Mouse (Mus musculus) inflammation-experienced regulatory T-cells, adult 6 months (primary cell): ENCODE data around the gene Ssbp2. TPM values are rescaled to one million over a fixed set of nuclear protein-coding genes. Genes with fewer than 3 reads are reported as not detected.

Experiments
- ATAC-seq: one replicate; pipeline ENCODE4 v1.8.0; 2017
- polyA plus RNA-seq, 3 experiments: library from polyadenylated mRNA; unstranded; fragments of 100-300 nt; shearing (Covaris generic); gene quantifications; one replicate each; pipeline ENCODE4 v1.2.1; 2017

The Ssbp2 gene
- polyA plus RNA-seq, 3 experiments from 2014 or later: 27.3 to 231 (median 181) TPM

DNA sequence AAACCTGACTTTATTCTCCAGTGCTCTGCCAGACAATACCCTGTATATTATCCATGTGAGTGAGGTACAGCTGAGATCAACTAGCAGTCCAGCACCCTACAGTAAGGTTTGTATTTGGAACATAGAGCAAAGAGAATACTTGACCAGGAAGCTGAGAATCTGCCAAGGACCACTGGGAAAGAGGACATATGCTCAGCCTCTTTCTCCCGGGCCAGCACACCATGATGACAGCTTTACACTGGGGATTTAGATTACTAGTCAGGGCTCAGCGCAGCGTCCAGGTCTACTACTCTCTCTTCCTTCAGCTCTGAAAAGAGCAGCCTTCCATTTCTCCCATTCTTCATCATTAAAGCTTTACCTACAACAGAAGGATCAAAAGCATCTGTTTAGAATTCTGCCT lies 76.6 kb downstream of the Ssbp2 start:
- ATAC-seq: no peak

DNA sequence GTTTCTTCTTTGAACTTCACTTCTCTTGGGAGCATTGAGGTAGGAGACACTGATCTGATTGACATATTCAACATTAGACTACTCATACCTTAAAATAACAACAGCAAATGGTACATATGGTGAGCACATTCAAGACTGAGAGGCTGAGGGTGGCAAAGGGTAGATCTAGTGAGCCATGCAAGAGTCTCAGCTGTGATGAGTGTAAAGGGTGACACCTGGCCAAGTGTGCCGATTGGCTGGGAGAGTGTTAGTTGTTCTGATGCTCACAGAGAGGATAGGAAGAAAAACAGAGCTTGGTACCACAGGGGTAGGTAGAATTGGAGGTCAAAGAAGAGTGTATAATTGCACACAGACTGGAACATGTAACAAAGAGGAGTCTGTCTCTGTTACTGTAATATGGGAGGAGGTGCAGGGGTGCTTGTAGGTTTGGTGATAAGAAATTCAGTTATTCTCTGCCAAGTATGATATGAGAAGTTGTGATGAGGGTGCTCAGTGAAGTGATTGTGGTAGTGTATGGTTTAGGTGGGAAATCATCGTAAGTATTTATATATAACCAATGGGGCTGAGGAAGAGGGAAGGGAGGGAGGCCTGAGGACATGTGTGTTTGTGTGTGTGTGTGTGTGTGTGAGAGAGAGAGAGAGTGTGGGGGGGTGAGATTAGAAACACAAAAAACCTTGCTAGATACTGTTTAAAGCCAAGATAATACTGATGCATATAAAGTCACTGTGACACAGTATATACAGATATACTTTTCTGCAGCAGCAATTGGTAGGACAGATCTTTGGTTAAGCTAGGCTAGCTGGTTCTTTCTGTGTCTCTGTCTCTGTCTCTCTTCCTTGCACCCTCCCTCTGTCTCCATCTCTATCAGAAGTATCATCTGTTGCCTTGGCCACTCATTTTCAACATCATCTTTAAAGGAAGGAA lies 80.3 kb downstream of the Ssbp2 start:
- ATAC-seq: no peak

DNA sequence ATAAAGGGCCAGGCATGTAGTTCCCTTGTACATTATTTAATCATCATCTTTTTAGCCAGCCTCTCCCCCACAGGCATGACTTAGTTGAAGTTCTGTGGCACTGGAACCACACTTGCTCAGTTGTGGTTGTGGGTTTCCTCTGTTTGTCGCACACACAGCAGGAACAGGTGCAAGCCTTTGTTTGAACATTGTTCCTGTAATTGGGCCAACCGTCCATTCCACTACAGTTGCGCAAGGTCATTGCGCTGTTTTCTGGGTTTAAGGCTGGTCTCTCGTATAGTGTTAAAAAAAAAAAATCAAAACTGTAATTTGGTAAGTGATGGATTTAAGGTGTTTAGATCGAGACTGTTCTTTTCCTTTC lies 81.0 kb downstream of the Ssbp2 start:
- ATAC-seq: peak; percentile 93

DNA sequence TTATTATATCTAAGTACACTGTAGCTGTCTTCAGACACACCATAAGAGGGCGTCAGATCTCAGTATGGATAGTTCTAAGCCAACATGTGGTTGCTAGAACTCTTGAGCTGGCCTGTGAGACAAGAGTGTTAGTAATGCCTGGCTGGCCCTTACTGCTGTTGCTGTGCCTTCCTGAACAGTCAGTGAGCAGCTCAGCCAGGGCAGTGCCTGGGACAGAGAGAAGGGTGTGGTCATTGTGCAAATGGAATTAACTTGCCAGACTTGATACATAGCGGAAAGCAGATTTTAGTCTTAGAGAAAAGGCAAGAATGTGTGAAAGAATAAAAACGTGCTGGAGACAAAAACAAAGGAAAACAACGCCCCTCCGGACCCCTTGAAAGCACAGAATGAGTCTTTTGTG lies 83.5 kb downstream of the Ssbp2 start:
- no peak for ATAC-seq

DNA sequence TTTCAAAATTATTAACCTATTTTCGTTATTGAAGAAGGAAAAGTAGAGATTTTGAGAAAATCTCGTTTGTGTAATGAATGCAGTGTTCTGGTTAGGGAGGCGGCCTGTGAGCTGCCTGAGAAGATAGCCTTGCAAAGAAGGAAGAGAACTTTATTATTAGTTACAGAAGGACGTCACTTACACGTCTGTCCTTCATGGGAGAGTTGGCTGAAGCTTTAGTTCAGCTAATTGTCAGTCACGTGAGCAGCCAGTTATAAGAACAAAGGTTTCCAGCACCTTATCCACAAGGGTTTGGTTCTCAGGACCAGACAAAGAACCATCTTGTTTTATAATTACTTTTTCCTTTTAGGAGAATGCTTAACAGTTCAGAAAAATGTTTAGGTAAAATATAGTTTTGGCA lies 104.0 kb downstream of the Ssbp2 start:
- no peak for ATAC-seq

DNA sequence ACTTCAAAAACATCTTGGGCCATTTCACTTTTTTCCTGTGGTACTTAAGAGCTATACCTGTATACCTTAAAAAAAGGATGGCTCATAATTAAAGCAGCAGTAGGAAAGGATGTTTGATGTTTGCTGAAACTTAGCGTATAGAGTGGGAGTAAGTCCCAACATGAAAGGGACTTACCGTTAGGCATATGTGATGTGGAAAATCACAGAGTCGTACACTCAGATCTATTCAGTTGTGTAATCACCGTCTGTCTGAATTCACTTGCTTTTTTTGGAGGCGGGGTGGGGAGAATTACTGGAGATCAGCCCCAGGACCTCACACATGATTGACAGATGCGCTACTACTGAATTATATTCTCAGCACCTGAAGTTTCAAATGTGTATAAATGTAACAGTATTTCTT lies 104.7 kb downstream of the Ssbp2 start:
- ATAC-seq: peak; percentile 63

DNA sequence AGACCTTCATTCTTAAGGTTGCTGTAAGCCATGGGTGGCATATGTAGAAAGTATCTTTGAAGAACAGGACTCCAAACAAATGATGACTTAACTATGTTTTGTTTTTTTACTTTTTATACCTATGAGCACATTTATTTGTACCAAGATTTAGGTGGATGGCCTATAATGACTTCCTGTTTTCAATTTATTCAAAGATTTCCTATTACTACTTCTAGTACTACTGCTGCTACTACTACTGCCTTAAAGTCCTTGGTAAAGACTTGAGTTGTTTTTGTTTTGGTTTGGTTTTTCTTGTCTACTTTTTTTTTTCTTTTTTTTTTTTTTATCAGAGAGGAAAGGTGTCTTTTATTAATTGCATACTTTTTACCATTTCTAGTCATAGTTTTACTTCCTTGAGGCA lies 121.4 kb downstream of the Ssbp2 start:
- ATAC-seq: peak; percentile 54

DNA sequence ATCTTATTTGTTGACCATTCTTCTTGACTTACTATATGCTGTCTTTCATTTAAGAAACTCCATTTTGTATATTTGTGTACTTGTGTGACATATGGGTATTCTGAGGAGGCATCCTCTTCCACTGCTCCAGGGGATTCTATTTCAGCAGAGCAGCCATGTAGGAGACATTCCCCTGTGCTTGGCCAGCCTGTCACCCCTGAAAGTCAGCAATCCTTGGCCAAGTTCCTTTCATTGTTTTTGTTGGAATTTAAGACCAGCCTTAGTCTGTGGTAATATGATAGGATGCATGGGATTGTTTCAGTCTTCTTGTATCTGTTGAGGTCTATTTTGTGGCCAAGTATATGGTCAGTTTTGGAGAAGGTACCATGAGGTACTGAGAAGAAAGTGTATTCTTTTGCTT lies 122.1 kb downstream of the Ssbp2 start:
- ATAC-seq: no peak

DNA sequence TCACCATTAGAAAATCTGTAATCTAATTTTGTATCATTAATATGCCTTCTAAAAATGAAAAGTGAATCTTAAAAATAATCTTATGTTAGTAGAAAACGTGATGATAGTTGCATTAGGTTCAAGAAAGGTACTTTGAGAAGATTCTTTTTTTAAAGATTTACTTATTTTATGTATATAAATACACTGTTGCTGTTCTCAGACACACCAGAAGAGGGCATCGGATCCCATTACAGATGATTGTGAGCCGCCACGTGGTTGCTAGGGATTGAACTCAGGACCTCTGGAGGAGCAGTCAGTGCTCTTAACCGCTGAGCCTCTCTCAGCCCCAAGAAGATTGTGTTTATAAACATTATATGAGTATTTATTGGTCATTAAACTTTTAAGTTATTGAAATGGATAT lies 126.3 kb downstream of the Ssbp2 start:
- ATAC-seq: no peak

DNA sequence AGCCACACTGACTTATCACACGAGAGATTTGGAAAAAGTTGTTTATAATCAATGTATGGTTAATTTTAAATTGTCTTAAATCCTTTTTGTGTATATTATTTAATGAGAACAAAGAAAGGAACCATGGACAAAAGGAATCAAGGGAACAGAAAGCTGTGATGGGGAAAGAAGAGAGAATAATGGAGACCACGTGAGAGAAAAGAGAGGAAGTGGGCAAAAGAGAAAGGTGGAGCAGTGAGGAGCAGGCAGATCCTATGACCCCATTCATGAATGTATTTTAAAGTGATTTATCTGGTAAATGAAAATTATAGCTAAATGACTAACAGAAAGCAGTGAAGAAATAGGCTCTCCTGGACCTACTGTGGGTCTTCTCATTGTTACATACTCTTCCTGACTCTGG lies 128.4 kb downstream of the Ssbp2 start:
- ATAC-seq: no peak

DNA sequence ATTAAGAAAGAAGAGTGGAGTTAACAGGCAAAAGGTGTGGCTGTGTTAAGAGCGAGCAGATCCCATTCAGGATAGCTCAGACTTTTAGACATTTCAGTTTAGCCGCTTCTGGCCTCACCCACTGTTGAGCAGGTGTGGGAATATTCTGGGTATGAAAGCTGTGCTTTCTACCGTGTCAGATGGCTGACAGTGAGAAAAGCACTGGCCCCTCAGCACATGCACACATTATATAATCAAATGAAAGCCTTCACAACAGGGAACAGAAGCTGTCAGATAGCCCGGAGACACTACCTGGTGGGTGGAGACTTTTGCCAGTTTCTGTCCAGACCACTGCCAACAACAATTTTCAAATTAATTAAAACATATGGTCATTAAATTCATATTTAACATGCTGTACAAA lies 131.8 kb downstream of the Ssbp2 start:
- no peak for ATAC-seq

DNA sequence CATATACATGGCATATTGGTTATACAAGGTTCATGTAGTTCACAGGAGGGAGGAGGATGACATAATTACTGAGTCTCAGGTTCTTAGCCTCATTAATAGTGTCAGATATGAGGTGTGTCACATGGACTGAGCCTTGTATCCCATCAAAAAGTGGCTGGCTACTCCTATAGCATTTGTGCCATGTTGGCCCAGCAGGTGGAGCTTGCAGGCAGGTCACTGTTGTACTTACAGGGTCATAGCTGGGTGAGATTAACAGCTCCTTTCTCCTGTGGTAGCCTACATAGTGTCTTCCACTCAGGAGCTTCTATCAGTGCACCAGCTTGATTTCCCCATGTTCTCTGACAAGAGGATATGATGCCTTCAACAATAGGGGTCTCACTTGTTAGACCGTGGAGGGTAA lies 135.2 kb downstream of the Ssbp2 start:
- ATAC-seq: no peak

DNA sequence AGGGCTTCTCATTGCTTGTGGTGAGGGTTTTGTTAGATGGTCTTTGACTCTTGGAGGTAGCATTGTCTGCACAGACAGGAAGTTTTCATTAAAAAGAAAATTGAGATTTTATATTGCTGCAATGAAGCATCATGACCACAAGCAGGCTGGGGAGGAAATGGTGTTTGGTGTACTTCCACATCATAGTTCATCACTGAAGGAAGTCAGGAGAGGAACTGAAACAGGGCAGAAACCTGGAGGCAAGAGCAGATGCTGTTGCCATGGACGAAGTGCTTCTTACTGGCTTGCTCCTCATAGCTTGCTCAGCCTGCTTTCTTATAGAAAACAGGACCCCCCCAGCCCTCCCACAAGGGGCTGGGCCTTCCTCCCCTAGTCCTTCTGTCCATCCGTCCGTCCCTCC lies 139.5 kb downstream of the Ssbp2 start:
- no peak for ATAC-seq

DNA sequence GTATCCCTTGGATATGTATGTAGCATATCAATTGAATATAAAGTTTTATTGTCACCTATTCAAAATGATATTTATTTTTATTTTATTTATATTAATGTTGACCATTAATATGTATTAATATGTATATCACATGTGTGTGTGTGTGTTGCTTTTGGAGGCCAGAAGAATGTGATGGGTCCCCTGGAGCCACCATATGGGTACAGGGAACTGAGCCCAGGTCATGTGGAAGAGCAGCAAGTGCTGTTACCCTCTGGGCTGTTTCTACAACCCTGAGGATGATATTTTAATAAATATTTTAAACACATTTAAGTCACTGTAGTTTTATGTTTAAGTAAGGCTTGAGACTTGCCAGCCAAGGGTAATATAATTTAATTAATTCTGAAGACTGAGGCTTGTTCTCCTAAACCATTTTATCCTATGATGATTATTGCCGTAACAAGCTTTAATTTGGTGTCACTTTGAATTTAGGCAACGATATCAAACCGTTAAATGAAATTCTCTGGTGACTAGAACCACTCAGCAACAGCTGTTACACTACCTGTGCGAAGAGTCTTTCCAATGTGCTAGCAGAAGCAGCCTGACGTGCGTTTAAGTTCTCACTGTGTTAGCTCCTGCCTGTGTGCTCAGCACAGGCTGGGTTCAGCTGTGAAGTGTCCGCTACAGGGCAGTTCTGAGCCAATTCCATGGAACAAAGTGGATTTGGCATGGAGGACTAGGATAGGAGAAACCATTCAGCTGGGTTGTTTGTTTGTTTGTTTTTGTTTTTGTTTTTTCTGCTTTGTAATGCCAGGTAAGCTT lies 145.2 kb downstream of the Ssbp2 start:
- no peak for ATAC-seq

DNA sequence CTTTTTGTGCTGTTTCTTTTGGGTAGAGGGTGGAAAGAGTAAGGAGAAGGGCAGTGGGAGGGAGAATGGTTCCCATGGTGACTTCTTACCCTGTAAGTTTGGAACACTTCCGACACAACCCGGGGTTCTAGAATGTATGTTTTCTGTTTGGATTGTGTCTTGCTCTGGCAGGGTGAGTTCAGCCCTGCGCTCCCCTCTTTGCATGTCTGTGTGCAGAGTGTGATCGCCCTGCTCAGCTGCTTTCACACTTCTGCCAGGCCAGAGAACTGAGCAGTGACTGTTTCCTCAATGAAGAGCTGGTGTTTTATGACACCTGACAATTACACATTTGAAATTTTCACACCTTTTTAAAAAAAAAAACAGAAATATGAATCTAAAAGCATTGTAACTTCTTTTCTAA lies 150.5 kb downstream of the Ssbp2 start:
- no peak for ATAC-seq

DNA sequence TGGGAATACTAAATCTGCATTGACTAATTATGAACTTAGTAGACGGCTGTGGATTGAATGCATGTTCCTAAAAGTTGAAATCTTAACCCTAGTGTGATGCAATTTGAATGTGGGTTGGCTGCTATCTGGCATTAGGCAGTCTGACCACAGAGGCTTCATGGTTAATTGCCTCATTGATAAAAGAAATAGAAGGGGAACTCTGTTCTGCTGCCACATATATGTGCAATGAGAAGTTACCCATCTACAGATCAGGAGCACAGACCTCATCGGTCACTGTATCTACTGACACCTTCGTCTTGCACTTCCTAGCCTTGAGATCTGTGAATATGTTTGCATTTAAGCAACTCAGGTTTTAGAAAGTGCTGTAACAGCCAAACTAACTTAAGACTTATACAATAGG lies 151.8 kb downstream of the Ssbp2 start:
- ATAC-seq: no peak

DNA sequence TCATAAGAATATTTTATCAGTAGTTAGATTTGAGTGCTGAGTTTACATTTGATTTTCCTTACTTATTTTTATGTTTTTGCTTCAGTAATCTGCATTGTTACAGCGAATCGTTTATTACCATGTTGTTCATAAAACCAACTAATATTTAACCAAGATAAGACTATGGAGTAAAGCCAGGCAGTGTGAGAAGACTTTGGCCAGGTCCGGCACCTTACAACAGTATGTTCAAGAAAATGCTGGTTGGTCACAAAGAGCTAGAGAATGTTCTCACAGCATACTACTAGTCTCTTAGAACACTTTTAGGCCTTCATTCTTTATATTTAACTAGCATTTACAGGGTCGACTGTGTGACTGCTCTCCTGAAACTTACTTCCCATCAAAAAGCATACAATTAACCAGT lies 152.5 kb downstream of the Ssbp2 start:
- ATAC-seq: no peak

DNA sequence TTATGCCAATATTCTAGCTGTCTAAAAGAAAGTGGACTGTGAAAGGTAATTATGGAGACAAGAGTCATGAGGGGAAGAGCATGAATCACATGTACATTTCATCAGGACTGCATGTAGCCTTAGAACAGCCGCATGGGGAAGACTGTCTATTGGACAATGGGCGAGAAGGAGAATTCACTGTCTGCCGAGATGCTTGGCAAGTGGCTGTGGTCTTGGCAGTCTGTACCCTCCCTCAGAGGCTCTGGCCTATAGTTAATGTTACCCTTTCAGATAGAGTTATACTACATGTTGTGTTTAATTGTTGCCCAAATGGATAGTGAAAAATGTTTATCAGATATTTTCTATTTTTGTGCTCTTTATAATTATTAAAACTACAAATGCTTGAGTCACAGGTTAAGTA lies 156.0 kb downstream of the Ssbp2 start:
- no peak for ATAC-seq

DNA sequence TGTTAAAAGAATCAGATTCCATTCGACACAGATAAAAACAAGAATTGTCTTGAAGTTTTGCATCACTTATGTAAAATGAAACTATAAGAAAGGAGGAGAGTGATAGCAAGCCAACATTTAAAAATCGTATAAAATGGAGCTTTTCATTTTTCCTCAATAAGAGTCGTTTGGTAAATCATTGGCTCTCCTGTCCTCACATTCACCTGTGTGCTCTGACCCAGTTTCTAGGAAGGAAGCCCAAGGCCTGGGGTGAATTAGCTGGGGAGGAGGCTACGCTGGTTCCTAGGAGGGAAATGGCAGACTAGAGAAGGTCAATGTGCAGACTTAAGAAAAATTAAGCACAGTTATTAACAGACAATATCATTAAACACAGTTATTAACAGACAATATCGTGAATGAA lies 156.8 kb downstream of the Ssbp2 start:
- no peak for ATAC-seq

DNA sequence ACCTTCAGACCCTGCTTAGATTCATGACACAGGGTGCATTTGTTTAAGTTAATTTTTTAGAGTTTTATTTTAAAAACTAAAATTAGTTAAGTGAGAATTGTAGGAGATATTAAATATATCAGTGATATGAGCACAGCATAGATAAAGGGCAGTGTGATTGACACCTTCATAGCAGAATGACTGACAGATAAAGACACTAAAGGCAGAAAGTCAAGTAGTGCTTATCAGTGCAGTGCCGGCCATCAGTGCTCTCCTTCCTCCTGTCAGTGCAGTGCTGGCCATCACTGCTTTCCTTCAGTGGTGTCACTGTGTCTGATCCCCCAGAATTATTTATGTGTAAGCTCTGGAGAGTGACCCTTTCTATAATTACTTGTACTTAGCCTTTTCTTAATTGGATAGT lies 159.3 kb downstream of the Ssbp2 start:
- ATAC-seq: no peak

DNA sequence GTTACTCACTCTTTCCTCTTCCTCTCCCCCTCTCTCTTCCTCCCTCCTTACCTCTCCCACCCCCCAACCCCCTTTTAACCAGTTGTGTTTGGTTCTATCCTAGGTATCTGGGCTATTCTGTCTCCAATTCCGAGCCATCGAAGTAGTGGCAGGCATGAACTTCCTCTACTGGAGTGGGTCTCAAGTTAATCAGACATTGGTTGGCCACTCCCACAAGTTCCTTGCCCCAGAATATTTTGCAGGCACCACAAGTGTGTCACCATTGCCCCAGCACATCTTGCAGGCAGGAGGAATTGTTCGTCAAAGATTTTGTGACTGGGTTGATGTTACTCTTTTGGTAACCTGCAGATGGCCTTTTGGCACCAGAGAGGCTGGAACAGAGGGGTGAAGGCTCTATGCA lies 160.5 kb downstream of the Ssbp2 start:
- no peak for ATAC-seq

DNA sequence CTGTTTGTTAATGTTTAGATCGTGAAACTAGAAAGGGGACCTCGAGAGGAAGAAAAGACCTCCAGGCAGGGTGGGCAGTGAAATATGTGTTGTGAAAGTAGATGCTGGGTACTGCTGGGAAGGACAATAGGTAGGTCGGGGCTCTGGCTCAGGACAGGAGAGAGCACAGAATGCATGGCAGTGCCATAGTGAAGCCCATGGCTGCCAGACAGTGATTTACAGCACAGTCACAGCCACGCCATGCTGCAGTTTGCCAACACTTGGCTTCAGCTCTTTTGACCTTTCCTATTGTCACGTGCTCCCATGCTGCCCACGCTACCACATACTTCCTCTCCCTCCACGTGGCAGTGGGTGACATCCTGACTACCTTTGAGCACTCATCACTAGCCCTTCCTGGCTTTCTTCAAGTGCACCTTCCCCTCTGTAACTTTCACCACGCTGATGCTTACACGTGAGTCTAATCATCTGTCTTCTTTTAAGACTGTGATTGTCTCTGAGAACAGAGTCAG lies 171.3 kb downstream of the Ssbp2 start:
- peak; percentile 44 for ATAC-seq

DNA sequence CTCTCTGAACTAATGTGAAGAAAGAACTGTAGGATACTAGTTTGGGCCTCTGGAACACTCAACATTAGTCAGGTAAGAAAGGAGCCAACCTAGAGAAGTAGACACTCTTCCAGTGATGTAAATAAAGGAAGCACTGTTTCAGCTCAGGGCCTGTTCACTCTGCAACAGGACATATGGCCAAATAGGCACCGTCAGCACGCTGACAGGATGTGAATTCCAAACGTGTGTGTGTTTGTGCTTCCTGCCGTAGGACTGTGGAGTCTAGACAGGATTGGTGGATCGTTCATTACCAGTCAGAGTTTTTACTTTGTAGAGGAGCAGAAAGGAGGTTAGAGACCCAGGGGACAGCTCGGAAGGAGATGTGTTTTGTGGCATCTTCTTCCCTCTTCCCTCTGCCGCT lies 174.0 kb downstream of the Ssbp2 start:
- no peak for ATAC-seq

DNA sequence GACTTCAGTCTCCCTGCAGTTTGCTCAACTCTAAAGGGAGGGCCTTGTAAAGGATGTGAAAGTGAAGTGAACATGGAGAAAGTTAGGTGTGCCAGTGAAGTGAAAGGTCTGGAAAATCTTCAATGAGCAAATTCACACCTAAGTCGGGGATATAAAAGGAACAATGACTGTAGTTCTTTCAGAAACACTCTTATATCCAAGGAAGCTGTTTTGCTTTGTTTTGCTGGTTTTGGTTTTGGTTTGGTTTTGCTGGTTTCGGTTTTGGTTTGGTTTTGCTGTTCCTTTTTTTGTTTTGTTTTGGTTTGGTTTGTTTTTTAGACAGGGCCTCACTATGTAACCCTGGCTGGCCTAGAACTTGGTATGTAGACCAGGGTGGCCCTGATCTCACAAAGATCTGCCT lies 175.9 kb downstream of the Ssbp2 start:
- peak; percentile 72 for ATAC-seq
